In the genomic region with DNA sequence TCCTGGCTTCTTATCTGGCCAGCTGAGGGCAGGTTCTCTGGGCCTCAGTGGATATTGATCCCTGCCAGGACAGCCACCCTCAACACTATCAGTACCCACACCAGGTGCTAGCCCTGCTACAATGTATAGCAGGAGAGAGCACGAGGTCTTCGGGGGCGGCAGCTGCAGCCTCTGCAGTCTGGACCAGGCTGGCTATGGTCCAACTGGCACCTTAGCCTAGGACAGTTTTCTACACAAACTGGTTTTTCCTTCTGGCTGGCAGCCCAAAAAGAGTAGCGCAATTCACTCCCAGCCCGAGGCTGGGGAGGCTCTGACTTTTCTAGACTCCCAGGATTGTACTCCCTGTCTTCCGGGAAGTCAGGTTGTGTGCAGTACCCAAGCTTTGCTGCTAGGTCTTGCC, we compare ENCODE assay signal across 9 mouse cellular contexts. TPM values are rescaled to one million over a fixed set of nuclear protein-coding genes. Genes with fewer than 3 reads are reported as not detected.
DNase-seq lines count a peak whose midpoint lies in the region; ATAC-seq and TF ChIP-seq lines count a peak whose summit lies in the region.
"Had no signal": no experiment of that assay in that cellular context is flagged by ENCODE, and none has a peak within 500 bp of the region (broad histone marks: within the 10 kb centered on the region; RNA-seq: fewer than 3 reads in every experiment).

No protein-coding gene starts in this region.

- peaks cover 42% of the 10 kb centered on the region for H3K27me3 ChIP-seq in heart, embryonic 15.5 days
- peaks cover 54% of the 10 kb centered on the region for H3K27me3 ChIP-seq in heart, embryonic 11.5 days (ENCODE audit: control insufficient read depth, insufficient read depth, low read length)
- H3K27me3 ChIP-seq in intestine, postnatal 0 days (replicated peaks; ENCODE audit: control insufficient read depth, insufficient read depth, low read length) = no peaks in the 10 kb centered on the region
- peaks cover 3% of the 10 kb centered on the region; the same call in 1 of the 2 replicates for H3K27me3 ChIP-seq in lung, embryonic 16.5 days (ENCODE audit: control insufficient read depth, insufficient read depth, low read depth, low read length)

- no peaks in the 10 kb centered on the region for H3K9me3 ChIP-seq in heart, embryonic 15.5 days (replicated peaks)
- H3K9me3 ChIP-seq in heart, embryonic 11.5 days (replicated peaks; ENCODE audit: control insufficient read depth, low read length) = no peaks in the 10 kb centered on the region
- H3K9me3 ChIP-seq in intestine, postnatal 0 days (ENCODE audit: control insufficient read depth) = no peaks in the 10 kb centered on the region
- H3K9me3 ChIP-seq in lung, embryonic 16.5 days (ENCODE audit: control insufficient read depth, low read length) = no peaks in the 10 kb centered on the region

- peaks cover 23% of the 10 kb centered on the region for H3K4me1 ChIP-seq in heart, embryonic 15.5 days (replicated peaks)
- H3K4me1 ChIP-seq in heart, embryonic 11.5 days (ENCODE audit: control insufficient read depth, insufficient read depth, low read length) = peaks cover 15% of the 10 kb centered on the region
- peaks cover 5% of the 10 kb centered on the region for H3K4me1 ChIP-seq in intestine, postnatal 0 days (replicated peaks; ENCODE audit: control insufficient read depth, insufficient read depth, low read length)
- H3K4me1 ChIP-seq in lung, embryonic 16.5 days (replicated peaks; ENCODE audit: control insufficient read depth, insufficient read depth, low read length) = peaks cover 13% of the 10 kb centered on the region

- DNase-seq in adrenal gland, postnatal 14 days = peak; percentile 73
- peak; percentile 50 for DNase-seq in urinary bladder, postnatal 25 days (ENCODE audit: low spot score)
- DNase-seq in gastrocnemius, adult 8-10 months (ENCODE audit: low spot score in 2 of 2) = no peak
- no peak for DNase-seq in thymus, adult 18-20 months

- WGBS in heart, embryonic 15.5 days = 24% methylated on average over 6 of the region's 6 CpGs
- WGBS in heart, embryonic 11.5 days (ENCODE audit: insufficient replicate concordance) = 58% methylated on average over 6 of the region's 6 CpGs
- WGBS in intestine, postnatal 0 days = 11% methylated on average over 6 of the region's 6 CpGs
- WGBS in lung, embryonic 16.5 days = 10% methylated on average over 6 of the region's 6 CpGs

- H3K4me2 ChIP-seq in heart, embryonic 15.5 days = peak overlapping the region; percentile 81; the same call in 1 of the 2 replicates
- no peak overlapping the region for H3K4me2 ChIP-seq in heart, embryonic 11.5 days
- peak overlapping the region; percentile 80 for H3K4me2 ChIP-seq in intestine, postnatal 0 days (replicated peaks; ENCODE audit: low read depth)
- H3K4me2 ChIP-seq in lung, embryonic 16.5 days (ENCODE audit: low read depth, low read length) = peak overlapping the region; percentile 79

- no peak overlapping the region for H3K9ac ChIP-seq in heart, embryonic 15.5 days
- no peak overlapping the region for H3K9ac ChIP-seq in heart, embryonic 11.5 days (ENCODE audit: low read depth, low read length)
- 0 out of 2 replicates have a peak overlapping the region, but pooled peaks have one; percentile 34 for H3K9ac ChIP-seq in intestine, postnatal 0 days (ENCODE audit: low read depth, low read length)
- no peak overlapping the region for H3K9ac ChIP-seq in lung, embryonic 16.5 days (ENCODE audit: low read length)

- no peak overlapping the region for H3K4me3 ChIP-seq in heart, embryonic 15.5 days
- no peak overlapping the region for H3K4me3 ChIP-seq in heart, embryonic 11.5 days (ENCODE audit: low read depth, low read length)
- H3K4me3 ChIP-seq in intestine, postnatal 0 days (ENCODE audit: low read depth, low read length) = no peak overlapping the region
- H3K4me3 ChIP-seq in lung, embryonic 16.5 days (ENCODE audit: low read length) = no peak overlapping the region

- 0 out of 2 replicates have a peak overlapping the region, but pooled peaks have one; percentile 33 for H3K27ac ChIP-seq in heart, embryonic 15.5 days
- H3K27ac ChIP-seq in heart, embryonic 11.5 days (ENCODE audit: low read depth, low read length) = no peak overlapping the region
- H3K27ac ChIP-seq in intestine, postnatal 0 days (ENCODE audit: low read depth, low read length) = peak overlapping the region; percentile 87
- H3K27ac ChIP-seq in lung, embryonic 16.5 days (ENCODE audit: low read length) = peak overlapping the region; percentile 71
- H3K27ac ChIP-seq: macrophage had no signal

- no peak; the same call in 1 of the 2 replicates for TF ChIP-seq CTCF in intestine, postnatal 0 days (IDR thresholded peaks at IDR 0.05; ENCODE audit: low read depth)

- H3K36me3 ChIP-seq in heart, embryonic 15.5 days = no peaks in the 10 kb centered on the region
- H3K36me3 ChIP-seq in heart, embryonic 11.5 days (ENCODE audit: control insufficient read depth, insufficient read depth, low read length) = no peaks in the 10 kb centered on the region
- no peaks in the 10 kb centered on the region for H3K36me3 ChIP-seq in intestine, postnatal 0 days (ENCODE audit: control insufficient read depth, insufficient read depth)
- no peaks in the 10 kb centered on the region for H3K36me3 ChIP-seq in lung, embryonic 16.5 days (ENCODE audit: control insufficient read depth, insufficient read depth, low read length)

- no peak for ATAC-seq in heart, embryonic 15.5 days (replicated peaks; ENCODE audit: insufficient number of reproducible peaks, insufficient read depth, low FRiP score, low read depth)
- ATAC-seq in heart, embryonic 11.5 days (replicated peaks; ENCODE audit: insufficient number of reproducible peaks, low FRiP score, low TSS enrichment) = no peak
- ATAC-seq in intestine, postnatal 0 days = peak; percentile 95
- peak; percentile 56 for ATAC-seq in lung, embryonic 16.5 days (ENCODE audit: low read depth)

RNA-seq across cellular contexts. Expression of gene Cx3cl1, which starts 0.9 kb away (rescaled TPM):
- polyA plus RNA-seq in heart, embryonic 15.5 days (2015; fragmentation: Nextera tagmentation; extraction: Ambion mirVana) = 9.4 and 9.7 TPM in 2 replicates
- 8.8 and 11.2 TPM in 2 replicates for polyA plus RNA-seq in heart, embryonic 11.5 days (2014; fragmentation: Nextera tagmentation; extraction: Ambion mirVana)
- total RNA-seq in adrenal gland, postnatal 14 days (2021) = 16.2 and 19.2 TPM in 2 replicates
- polyA plus RNA-seq in intestine, postnatal 0 days (2015; fragmentation: Nextera tagmentation; extraction: Ambion mirVana) = 91.8 and 95.5 TPM in 2 replicates
- 7.7 and 9.3 TPM in 2 replicates for polyA plus RNA-seq in lung, embryonic 16.5 days (2015; fragmentation: Nextera tagmentation; extraction: Ambion mirVana)
- 1 to 10 TPM in 3 of 4 experiments, under 1 TPM in 1; 0.89 to 1.4 (median 1.2) TPM for total RNA-seq in gastrocnemius, adult 8-10 months (2022)

RNA-seq across cellular contexts. Expression of gene Ccl22, which starts 25.6 kb away (rescaled TPM):
- polyA plus RNA-seq in heart, embryonic 15.5 days (2015; fragmentation: Nextera tagmentation; extraction: Ambion mirVana) = 0.08 TPM in 1 of 2 replicates, not detected in the other
- not detected in 2 replicates for polyA plus RNA-seq in heart, embryonic 11.5 days (2014; fragmentation: Nextera tagmentation; extraction: Ambion mirVana)
- total RNA-seq in adrenal gland, postnatal 14 days (2021) = 0.37 and 2.3 TPM in 2 replicates
- polyA plus RNA-seq in intestine, postnatal 0 days (2015; fragmentation: Nextera tagmentation; extraction: Ambion mirVana) = 0.05 TPM in 1 of 2 replicates, not detected in the other
- not detected in 2 replicates for polyA plus RNA-seq in lung, embryonic 16.5 days (2015; fragmentation: Nextera tagmentation; extraction: Ambion mirVana)
- not detected for total RNA-seq in gastrocnemius, adult 8-10 months (2022)

RNA-seq across cellular contexts. Expression of gene Ccl17, which starts 39.3 kb away (rescaled TPM):
- polyA plus RNA-seq in heart, embryonic 15.5 days (2015; fragmentation: Nextera tagmentation; extraction: Ambion mirVana) = 0.26 TPM in 1 of 2 replicates, not detected in the other
- polyA plus RNA-seq in heart, embryonic 11.5 days (2014; fragmentation: Nextera tagmentation; extraction: Ambion mirVana) = 0.69 TPM in 1 of 2 replicates, not detected in the other
- 1.1 TPM in 1 of 2 replicates, not detected in the other for total RNA-seq in adrenal gland, postnatal 14 days (2021)
- polyA plus RNA-seq in intestine, postnatal 0 days (2015; fragmentation: Nextera tagmentation; extraction: Ambion mirVana) = 1.2 and 1.3 TPM in 2 replicates
- polyA plus RNA-seq in lung, embryonic 16.5 days (2015; fragmentation: Nextera tagmentation; extraction: Ambion mirVana) = 0.62 TPM in 1 of 2 replicates, not detected in the other
- total RNA-seq in gastrocnemius, adult 8-10 months (2022) = under 1 TPM in 1 of 4 experiments, not detected in 3; 0.70 TPM
- polyA plus RNA-seq: macrophage had no signal

Comparison
In these comparisons a context has a peak if more than half of its experiments do, and no peak if none do; other contexts are left out.
1. ATAC-seq: peak in intestine, postnatal 0 days (single experiment) and lung, embryonic 16.5 days (single experiment); none in heart, embryonic 15.5 days (single experiment) and heart, embryonic 11.5 days (single experiment).
2. DNase-seq: peak in adrenal gland, postnatal 14 days (single experiment) and urinary bladder, postnatal 25 days (single experiment); none in gastrocnemius, adult 8-10 months (0 of 2) and thymus, adult 18-20 months (0 of 2).